Comparison of ENCODE assay signal across 20 mouse cellular contexts in the genomic region with DNA sequence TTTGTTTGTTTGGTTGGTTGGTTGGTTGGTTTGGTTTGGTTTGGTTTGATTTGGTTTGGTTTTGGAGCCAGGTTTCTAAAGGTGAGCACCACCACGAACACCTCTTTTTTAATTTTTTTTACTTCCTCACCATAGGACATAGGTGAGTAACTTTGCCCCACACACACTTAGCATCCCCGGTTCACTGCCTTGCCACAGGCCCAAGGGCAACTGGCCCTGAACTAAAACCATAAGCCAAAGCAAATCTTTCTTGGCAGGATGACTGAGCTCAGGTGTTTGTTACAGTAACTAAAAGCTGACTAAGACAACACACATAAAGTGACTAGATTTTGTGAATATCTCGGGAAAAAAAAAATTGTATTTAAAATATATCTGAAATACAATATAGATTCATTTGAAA. TPM values are rescaled to one million over a fixed set of nuclear protein-coding genes. Genes with fewer than 3 reads are reported as not detected.
A peak's percentile ranks its signal among the peaks of the same experiment; 100 is the strongest.
DNase-seq lines count a peak whose midpoint lies in the region; ATAC-seq and TF ChIP-seq lines count a peak whose summit lies in the region.
"Had no signal": no experiment of that assay in that cellular context is flagged by ENCODE, and none has a peak within 500 bp of the region (broad histone marks: within the 10 kb centered on the region; RNA-seq: fewer than 3 reads in every experiment).

No protein-coding gene starts in this region.

- H3K27ac ChIP-seq in kidney, adult 2 months (ENCODE audit: insufficient read depth, low read depth, low read length) = no peak overlapping the region; the same call in 1 of the 2 replicates
- H3K27ac ChIP-seq in kidney, embryonic 16.5 days (ENCODE audit: low read length) = no peak overlapping the region
- no peak overlapping the region for H3K27ac ChIP-seq in CH12.LX (ENCODE audit: insufficient read depth, low read depth)
- H3K27ac ChIP-seq: embryonic facial prominence, embryonic 13.5 days; gastrocnemius, adult 2 months; heart, embryonic 10.5 days; hindbrain, embryonic 12.5 days had no signal

- no peaks in the 10 kb centered on the region for H3K9me3 ChIP-seq in kidney, embryonic 16.5 days (ENCODE audit: low read length)
- H3K9me3 ChIP-seq in CH12.LX (replicated peaks; ENCODE audit: low read length) = peaks cover 2% of the 10 kb centered on the region
- H3K9me3 ChIP-seq: heart, embryonic 10.5 days; hindbrain, embryonic 12.5 days had no signal

- WGBS in kidney, adult 2 months = 39% methylated on average over 3 of the region's 3 CpGs
- WGBS in kidney, embryonic 16.5 days = 68% methylated on average over 3 of the region's 3 CpGs

- no peak for TF ChIP-seq RAD21 in CH12.LX (IDR thresholded peaks at IDR 0.05; ENCODE audit: low read depth, low read length)

- dilution Hi-C loops in CH12.LX (cut with MboI; ENCODE audit: extremely low pct_ligation_motif_present, extremely low pct_unique_long_range_greater_than_20kb, low sequenced_read_pairs) = no loop called here

- no peak overlapping the region for H3K4me2 ChIP-seq in kidney, embryonic 16.5 days (replicated peaks; ENCODE audit: low read depth, low read length)
- no peak overlapping the region for H3K4me2 ChIP-seq in CH12.LX (ENCODE audit: insufficient read depth, low read depth, poor library complexity, severe bottlenecking)
- H3K4me2 ChIP-seq: embryonic facial prominence, embryonic 13.5 days; hindbrain, embryonic 12.5 days had no signal

- no peak overlapping the region for H3K4me3 ChIP-seq in kidney, adult 2 months (ENCODE audit: insufficient read depth, low read depth, low read length)
- H3K4me3 ChIP-seq in kidney, embryonic 16.5 days (ENCODE audit: low read length) = no peak overlapping the region
- H3K4me3 ChIP-seq in CH12.LX (replicated peaks in 1 of 3; ENCODE audit: low read depth in 2 of 3, low read length in 2 of 3, poor library complexity in 1 of 3) = no peak overlapping the region
- H3K4me3 ChIP-seq: embryonic facial prominence, embryonic 13.5 days; gastrocnemius, adult 2 months; heart, embryonic 10.5 days; hindbrain, embryonic 12.5 days had no signal

- no peak for ATAC-seq in kidney, embryonic 16.5 days (ENCODE audit: low FRiP score, low TSS enrichment)
- no peak for ATAC-seq in erythroid progenitor cell, adult 5-6 weeks (replicated peaks; ENCODE audit: low FRiP score, poor library complexity, severe bottlenecking)
- ATAC-seq: CD4-positive, CD25-positive, alpha-beta regulatory T cell, adult 4 months; forebrain, embryonic 14.5 days; hindbrain, embryonic 16.5 days had no signal

- peaks cover 10% of the 10 kb centered on the region; the same call in 1 of the 2 replicates for H3K79me2 ChIP-seq in CH12.LX (replicated peaks; ENCODE audit: control insufficient read depth, extremely low read depth, insufficient read depth, poor library complexity, severe bottlenecking)

- in situ Hi-C loops in CH12.LX (cut with MboI; ENCODE audit: low pct_ligation_motif_present, low pct_unique_long_range_greater_than_20kb, low sequenced_read_pairs) = no loop called here

- no peaks in the 10 kb centered on the region for H3K36me3 ChIP-seq in kidney, adult 2 months (ENCODE audit: control insufficient read depth, insufficient read depth, low read length)
- H3K36me3 ChIP-seq in kidney, embryonic 16.5 days (ENCODE audit: insufficient read depth, low read length) = no peaks in the 10 kb centered on the region
- no peaks in the 10 kb centered on the region for H3K36me3 ChIP-seq in CH12.LX (replicated peaks in 1 of 2; ENCODE audit: control insufficient read depth in 1 of 2, insufficient read depth in 1 of 2, low read length in 1 of 2)
- H3K36me3 ChIP-seq: embryonic facial prominence, embryonic 13.5 days; heart, embryonic 10.5 days; hindbrain, embryonic 12.5 days had no signal

- no peak for TF ChIP-seq POLR2A in kidney, adult 2 months (IDR thresholded peaks at IDR 0.05; ENCODE audit: low read depth, low read length)
- TF ChIP-seq POLR2A in CH12.LX (IDR thresholded peaks at IDR 0.05; ENCODE audit: low read depth, low read length) = no peak

- peaks cover 7% of the 10 kb centered on the region; the same call in 1 of the 2 replicates for H3K4me1 ChIP-seq in kidney, adult 2 months (ENCODE audit: control insufficient read depth, insufficient read depth, low read length)
- H3K4me1 ChIP-seq in kidney, embryonic 16.5 days (ENCODE audit: insufficient read depth, low read length) = peaks cover 8% of the 10 kb centered on the region; the same call in 1 of the 2 replicates
- peaks cover 0 to 60% of the 10 kb centered on the region in 2 experiments; a peak in 2 of 4 replicates for H3K4me1 ChIP-seq in CH12.LX (ENCODE audit: control insufficient read depth in 1 of 2, insufficient read depth in 2 of 2)

- H3K27me3 ChIP-seq in kidney, adult 2 months (replicated peaks; ENCODE audit: control insufficient read depth, insufficient read depth, low read length) = no peaks in the 10 kb centered on the region
- no peaks in the 10 kb centered on the region for H3K27me3 ChIP-seq in kidney, embryonic 16.5 days (ENCODE audit: insufficient read depth, low read length)
- H3K27me3 ChIP-seq in CH12.LX (replicated peaks) = peaks cover 12% of the 10 kb centered on the region
- H3K27me3 ChIP-seq: embryonic facial prominence, embryonic 13.5 days; hindbrain, embryonic 12.5 days had no signal

- TF ChIP-seq EP300 in CH12.LX (IDR thresholded peaks at IDR 0.05; ENCODE audit: low read length) = no peak

- no peak overlapping the region for H3K9ac ChIP-seq in kidney, embryonic 16.5 days (replicated peaks; ENCODE audit: low read length)
- H3K9ac ChIP-seq in CH12.LX (ENCODE audit: insufficient read depth, low read depth) = no peak overlapping the region
- H3K9ac ChIP-seq: embryonic facial prominence, embryonic 13.5 days; hindbrain, embryonic 12.5 days had no signal

- no peak for TF ChIP-seq CTCF in kidney, adult 2 months (conservative IDR thresholded peaks at IDR 0.05; ENCODE audit: insufficient read depth, insufficient read length, low read depth, low read length)
- no peak for TF ChIP-seq CTCF in CH12.LX (conservative IDR thresholded peaks at IDR 0.05 in 1 of 2, IDR thresholded peaks at IDR 0.05 in 1 of 2; ENCODE audit: low read depth in 2 of 2, low read length in 2 of 2)

- DNase-seq in kidney, adult 2 months = peak; percentile 89
- peak; percentile 63 to 66 for DNase-seq in kidney, postnatal 36 days
- DNase-seq in kidney, postnatal 14 days = no peak
- no peak for DNase-seq in CH12.LX (ENCODE audit: extremely low read depth)
- DNase-seq: adrenal gland, postnatal 10 days; cerebellum, adult 11-12 months; cerebellum, adult 9-11 months; cerebellum, postnatal 36 days; gastrocnemius, adult 2 months; gastrocnemius, postnatal 25 days; heart, postnatal 10 days; heart, postnatal 4 days had no signal

TF ChIP-seq in CH12.LX, 34 proteins besides CTCF, POLR2A, EP300 and RAD21:
- TF ChIP-seq ZNF384 (IDR thresholded peaks at IDR 0.05; ENCODE audit: low read depth, low read length) (peak; percentile 41; the same call in 1 of the 2 replicates), IRF4 (IDR thresholded peaks at IDR 0.05; ENCODE audit: low read depth, low read length) (no peak)

RNA-seq across cellular contexts. Expression of a gene that starts 4.5 kb away (rescaled TPM):
- 11.5 and 14.5 TPM in 2 replicates for polyA plus RNA-seq in kidney, adult 2 months (2012; rRNA removed)
- 107 TPM in 2 replicates for polyA plus RNA-seq in kidney, embryonic 16.5 days (2015; fragmentation: Nextera tagmentation; extraction: Ambion mirVana)
- total RNA-seq in CH12.LX (2012; rRNA removed) (113 and 133 TPM in 2 replicates), CH12.LX (2014; rRNA removed) (136 and 142 TPM in 2 replicates)
- 78.4 and 79.1 TPM in 2 replicates for polyA plus RNA-seq in CH12.LX (2012; ENCODE audit: insufficient read length, low read depth)
- total RNA-seq in erythroid progenitor cell, adult 5-6 weeks (2015; ENCODE audit: low replicate concordance) = 1,180 and 1,371 TPM in 2 replicates
- 1,191 and 1,354 TPM in 2 replicates for total RNA-seq in erythroid progenitor cell, adult 5-6 weeks (2017; ENCODE audit: low replicate concordance)

Comparison
In these comparisons a context has a peak if more than half of its experiments do, and no peak if none do; other contexts are left out.
1. DNase-seq: peak in kidney, adult 2 months (single experiment) and kidney, postnatal 36 days (2 of 2); none in kidney, postnatal 14 days (single experiment) and CH12.LX (single experiment).